Mouse (Mus musculus) liver, embryonic 14.5 days (tissue): ENCODE results near the gene Clic4. TPM values are rescaled to one million over a fixed set of nuclear protein-coding genes. Genes with fewer than 3 reads are reported as not detected.
A peak's percentile ranks its signal among the peaks of the same experiment; 100 is the strongest.

Source experiments
- ATAC-seq: fragments of 200-750 bp; cut with Nextera tagmentation; 2 replicates; pipeline ENCODE4 v1.8.0; 2017; ENCODE audit warnings: moderate number of reproducible peaks, mild to moderate bottlenecking, moderate library complexity; ENCODE audit not compliant: insufficient read depth
- DNase-seq, 3 experiments: peaks; one replicate each; pipeline ENCODE4 v3.0.0-alpha.2; 2012 to 2013; ENCODE audit warnings: low read depth in 3 of 3, low spot score in 3 of 3
- H3K27ac ChIP-seq: fragments of 300-500 bp; sonication (generic); 2 replicates; pipeline ENCODE4 v1.5.1; 2014; ENCODE audit warnings: moderate library complexity, mild to moderate bottlenecking, control low read depth, inconsistent platforms
- H3K27me3 ChIP-seq: fragments of 300-500 bp; sonication (generic); 2 replicates; pipeline ENCODE4 v1.6.1; 2014; ENCODE audit warnings: mild to moderate bottlenecking, low read length, moderate library complexity; ENCODE audit not compliant: control insufficient read depth, insufficient read depth
- H3K36me3 ChIP-seq: fragments of 300-500 bp; sonication (generic); replicated peaks from 2 replicates; pipeline ENCODE4 v1.6.1; 2014; ENCODE audit warnings: low read depth; ENCODE audit not compliant: control insufficient read depth, insufficient read depth
- H3K4me1 ChIP-seq, 2 experiments: fragments of 200-500 bp in 1 of 2; fragments of 300-500 bp in 1 of 2; sonication (generic) in 1 of 2; replicated peaks; 2 replicates each; pipeline ENCODE4 v1.6.1; 2012 to 2014; ENCODE audit warnings: antibody characterized with exemption in 1 of 2, inconsistent platforms in 1 of 2, low read length in 1 of 2; ENCODE audit not compliant: control insufficient read depth in 2 of 2, insufficient read depth in 2 of 2
- H3K4me2 ChIP-seq: fragments of 300-500 bp; sonication (generic); 2 replicates; pipeline ENCODE4 v1.6.1; 2014; ENCODE audit warnings: low read depth, mild to moderate bottlenecking, control low read depth, moderate library complexity
- H3K4me3 ChIP-seq, 2 experiments: fragments of 200-500 bp in 1 of 2; fragments of 300-500 bp in 1 of 2; sonication (generic) in 1 of 2; 2 replicates each; pipeline ENCODE4 v1.5.1; 2012 to 2014; ENCODE audit warnings: low read depth in 2 of 2, low read length in 2 of 2, mild to moderate bottlenecking in 2 of 2, control low read depth in 1 of 2, inconsistent platforms in 1 of 2, moderate library complexity in 1 of 2; ENCODE audit not compliant: insufficient read depth in 1 of 2
- H3K9ac ChIP-seq: fragments of 300-500 bp; sonication (generic); replicated peaks from 2 replicates; pipeline ENCODE4 v1.6.1; 2014; ENCODE audit warnings: mild to moderate bottlenecking, control low read depth, moderate library complexity
- H3K9me3 ChIP-seq: fragments of 300-500 bp; sonication (generic); 2 replicates; pipeline ENCODE4 v1.6.1; 2016; ENCODE audit warnings: low read length, mixed read lengths; ENCODE audit not compliant: control insufficient read depth
- CTCF ChIP-seq: IDR thresholded peaks from 2 replicates; pipeline ENCODE4 v1.5.1; 2016; ENCODE audit warnings: antibody characterized with exemption, low read depth, control low read depth
- EP300 ChIP-seq: IDR thresholded peaks from 2 replicates; pipeline ENCODE4 v1.6.1; 2016; ENCODE audit warnings: antibody characterized with exemption, low read depth
- WGBS: fragments of 180-500 bp; shearing (Covaris S2); extraction: QIAGEN DNeasy Blood & Tissue Kit; methylation state at CpG from one replicate; pipeline ENCODE4 v1.1.7; 2014; ENCODE audit not compliant: insufficient replicate concordance; 5-methylcytosine and 5-hydroxymethylcytosine counted together
- polyA plus RNA-seq, 2 experiments: library from polyadenylated mRNA; depleted of rRNA in 1 of 2; stranded (reverse) in 1 of 2; unstranded in 1 of 2; fragments of >200 nt; fragmentation: Nextera tagmentation in 1 of 2; extraction: Ambion mirVana in 1 of 2; gene quantifications; 2 replicates each; pipeline versions ENCODE4 v1.2.1 to v1.2.3; 2012 to 2014

Clic4 gene
- polyA plus RNA-seq, 2 experiments: 40.8 to 65.8 TPM

- peak overlapping the region; percentile 97 for H3K4me2 ChIP-seq
- DNase-seq (peak in 1 of 3 experiments; percentile 49), ATAC-seq (peak; percentile 61)
- no peaks in the 10 kb centered on the region for H3K27me3 ChIP-seq
- peaks cover 15% of the 10 kb centered on the region for H3K36me3 ChIP-seq
- peaks cover 40 to 52% of the 10 kb centered on the region in 2 experiments for H3K4me1 ChIP-seq
- peak overlapping the region; percentile 94 to 98 for H3K4me3 ChIP-seq
- peak overlapping the region; percentile 88 for H3K27ac ChIP-seq
- TF ChIP-seq CTCF: no peak
- no peak for TF ChIP-seq EP300
- no peaks in the 10 kb centered on the region for H3K9me3 ChIP-seq
- H3K9ac ChIP-seq: peak overlapping the region; percentile 98
- WGBS: under 1% methylated on average over 66 of the region's 67 CpGs
Observed at GRCm38 (mm10) chr4:135271881-135272616, 565 bp downstream of the Clic4 start.

DNA sequence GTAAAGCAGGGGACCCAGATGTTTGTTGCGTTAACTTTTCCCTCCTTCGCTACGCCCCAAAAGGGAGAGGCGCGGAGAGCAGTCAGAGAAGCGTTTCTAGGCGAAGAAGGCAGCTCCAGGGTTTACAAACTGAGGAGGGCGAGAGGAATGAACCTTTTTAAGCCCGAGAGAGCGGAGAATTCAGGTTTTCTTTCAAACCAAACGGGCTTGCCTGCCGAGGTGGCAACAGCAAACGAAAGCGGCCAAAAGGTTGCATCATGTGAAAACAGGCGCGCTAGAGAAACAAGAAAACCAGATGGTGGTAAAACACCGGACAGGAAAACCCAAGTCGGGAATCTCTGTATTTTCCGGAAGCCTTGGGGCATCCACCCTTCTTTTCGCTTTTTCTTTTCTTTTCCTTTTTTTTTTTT, 1.2 kb downstream of the Clic4 start:
- Histone ChIP-seq H3K9me3 (no peaks in the 10 kb centered on the region), H3K36me3 (peaks cover 15% of the 10 kb centered on the region), H3K4me3 (peak overlapping the region; percentile 94 to 98), H3K4me1 (peaks cover 40 to 50% of the 10 kb centered on the region in 2 experiments), H3K27me3 (no peaks in the 10 kb centered on the region), H3K4me2 (peak overlapping the region; percentile 97), H3K9ac (peak overlapping the region; percentile 98), H3K27ac (peak overlapping the region; percentile 88)
- WGBS: under 1% methylated on average over 20 of the region's 20 CpGs
- DNase-seq (no peak), ATAC-seq (no peak)
- no peak for TF ChIP-seq EP300
- TF ChIP-seq CTCF: no peak

DNA sequence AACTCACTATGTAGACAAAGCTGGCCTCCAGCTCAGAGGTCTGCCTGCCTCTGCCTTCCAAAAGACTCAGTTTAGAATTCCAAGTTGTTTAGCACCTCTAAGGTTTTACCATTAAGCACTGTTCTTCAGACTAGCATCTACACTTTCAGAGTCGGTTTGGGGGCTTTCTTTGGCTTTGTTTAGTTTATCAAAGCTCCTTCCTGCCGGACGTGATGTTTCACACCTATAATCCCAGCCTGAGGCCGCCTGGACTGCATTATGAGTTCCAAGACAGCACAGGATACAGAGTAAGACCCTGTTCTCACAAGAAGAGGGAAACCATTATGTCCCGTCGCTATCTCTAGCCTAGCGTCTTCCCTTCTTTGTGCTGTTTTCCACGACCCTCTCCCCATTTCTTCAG, 2.1 kb downstream of the Clic4 start:
- Histone ChIP-seq H3K36me3 (peaks cover 15% of the 10 kb centered on the region), H3K27ac (peak overlapping the region; percentile 38), H3K4me1 (peaks cover 40 to 50% of the 10 kb centered on the region in 2 experiments), H3K9ac (peak overlapping the region; percentile 98), H3K4me3 (peak overlapping the region; percentile 94 to 98), H3K4me2 (peak overlapping the region; percentile 97), H3K27me3 (no peaks in the 10 kb centered on the region), H3K9me3 (no peaks in the 10 kb centered on the region)
- DNase-seq (no peak), ATAC-seq (no peak)
- TF ChIP-seq CTCF (no peak), EP300 (no peak)
- 46% methylated on average over 8 of the region's 8 CpGs for WGBS

GRCm38 (mm10) chr4:135269656-135270341, 2.8 kb downstream of the Clic4 start:
- DNase-seq: no peak
- H3K4me2 ChIP-seq: peak overlapping the region; percentile 97
- peaks cover 40 to 48% of the 10 kb centered on the region in 2 experiments for H3K4me1 ChIP-seq
- peaks cover 15% of the 10 kb centered on the region for H3K36me3 ChIP-seq
- H3K4me3 ChIP-seq: peak overlapping the region; percentile 94 to 98
- peak overlapping the region; percentile 98 for H3K9ac ChIP-seq
- H3K9me3 ChIP-seq: no peaks in the 10 kb centered on the region
- peak overlapping the region; percentile 38 for H3K27ac ChIP-seq
- 60% methylated on average over 7 of the region's 7 CpGs for WGBS
- H3K27me3 ChIP-seq: no peaks in the 10 kb centered on the region
- no peak for TF ChIP-seq CTCF
- no peak for TF ChIP-seq EP300
- ATAC-seq: no peak

DNA sequence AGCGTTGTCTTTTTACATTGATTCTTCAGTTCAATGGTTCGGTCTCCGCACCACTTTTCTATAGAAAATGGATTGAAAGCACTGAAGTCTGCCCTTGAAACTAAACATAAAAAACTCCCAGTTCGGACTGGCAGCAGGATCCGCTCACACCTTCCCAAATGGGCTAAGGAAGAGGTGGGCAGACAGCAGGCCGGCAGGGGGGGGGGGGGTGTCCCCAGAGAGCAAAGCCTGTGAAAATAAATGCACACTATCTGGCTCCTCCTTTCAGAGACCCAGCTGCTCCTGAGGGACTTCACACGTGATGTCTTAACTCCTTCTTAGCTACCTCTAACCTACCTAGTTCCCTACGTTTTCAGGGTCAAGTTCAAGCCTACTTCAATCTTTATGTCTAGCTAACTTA, 5.1 kb downstream of the Clic4 start:
- WGBS: 76% methylated on average over 8 of the region's 8 CpGs
- Histone ChIP-seq H3K9ac (no peak overlapping the region), H3K27ac (no peak overlapping the region), H3K9me3 (no peaks in the 10 kb centered on the region), H3K4me3 (no peak overlapping the region), H3K4me2 (peak overlapping the region; percentile 31), H3K4me1 (peaks cover 33 to 44% of the 10 kb centered on the region in 2 experiments), H3K36me3 (peaks cover 21% of the 10 kb centered on the region), H3K27me3 (no peaks in the 10 kb centered on the region)
- TF ChIP-seq CTCF (no peak), EP300 (no peak)
- ATAC-seq (no peak), DNase-seq (no peak)
